Mouse (Mus musculus): Measurements from ENCODE around the gene Glis1. TPM values are rescaled to one million over a fixed set of nuclear protein-coding genes. Genes with fewer than 3 reads are reported as not detected.
A peak's percentile ranks its signal among the peaks of the same experiment; 100 is the strongest.

The Glis1 gene
- polyA plus RNA-seq (2015; fragmentation: Nextera tagmentation; extraction: Ambion mirVana), result 0.17 and 0.18 TPM in 2 replicates

- peak; percentile 61 for DNase-seq
- TF ChIP-seq CTCF (IDR thresholded peaks at IDR 0.05; ENCODE audit: low read depth) (no peak), EP300 (IDR thresholded peaks at IDR 0.05; ENCODE audit: low read depth) (no peak)
- Histone ChIP-seq H3K9ac (replicated peaks) (0 out of 2 replicates have a peak within 1 kb of the TSS, but pooled peaks have one; percentile 21), H3K4me3 (ENCODE audit: low read depth, low read length) (peak within 1 kb of the TSS; percentile 54), H3K27me3 (ENCODE audit: insufficient read depth, low read length) (peaks cover 58% of the 10 kb centered on the region), H3K27ac (ENCODE audit: low read depth) (no peak within 1 kb of the TSS), H3K36me3 (replicated peaks; ENCODE audit: insufficient read depth, low read length) (no peaks in the 10 kb centered on the region), H3K4me1 (ENCODE audit: insufficient read depth) (peaks cover 8% of the 10 kb centered on the region; the same call in 1 of the 2 replicates), H3K4me2 (ENCODE audit: low read depth, low read length) (peak within 1 kb of the TSS; percentile 85), H3K9me3 (ENCODE audit: low read length) (no peaks in the 10 kb centered on the region)
- peak; percentile 73 for ATAC-seq
- WGBS (ENCODE audit: insufficient replicate concordance), result 1% methylated on average over 77 of the region's 112 CpGs
Observed at GRCm38 (mm10) chr4:107434356-107435237, at the start of gene Glis1. Gene Glis1 (plus strand): TSS chr4:107434591.

- Histone ChIP-seq H3K9ac (replicated peaks) (no peak overlapping the region), H3K27me3 (ENCODE audit: insufficient read depth, low read length) (no peaks in the 10 kb centered on the region), H3K4me1 (ENCODE audit: insufficient read depth) (no peaks in the 10 kb centered on the region), H3K4me2 (ENCODE audit: low read depth, low read length) (no peak overlapping the region), H3K36me3 (replicated peaks; ENCODE audit: insufficient read depth, low read length) (peaks cover 66% of the 10 kb centered on the region), H3K4me3 (ENCODE audit: low read depth, low read length) (no peak overlapping the region), H3K9me3 (ENCODE audit: low read length) (no peaks in the 10 kb centered on the region), H3K27ac (ENCODE audit: low read depth) (no peak overlapping the region)
- no peak for ATAC-seq
- 94% methylated on average over 4 of the region's 4 CpGs for WGBS (ENCODE audit: insufficient replicate concordance)
- no peak for DNase-seq
- no peak for TF ChIP-seq EP300 (IDR thresholded peaks at IDR 0.05; ENCODE audit: low read depth)
- no peak for TF ChIP-seq CTCF (IDR thresholded peaks at IDR 0.05; ENCODE audit: low read depth)
Observed at GRCm38 (mm10) chr4:107387038-107387437, 47.4 kb upstream of the Glis1 start.

- Histone ChIP-seq H3K27me3 (ENCODE audit: insufficient read depth, low read length) (no peaks in the 10 kb centered on the region), H3K4me3 (ENCODE audit: low read depth, low read length) (no peak overlapping the region), H3K4me1 (ENCODE audit: insufficient read depth) (no peaks in the 10 kb centered on the region), H3K36me3 (replicated peaks; ENCODE audit: insufficient read depth, low read length) (peaks cover 65% of the 10 kb centered on the region), H3K9ac (replicated peaks) (no peak overlapping the region), H3K9me3 (ENCODE audit: low read length) (no peaks in the 10 kb centered on the region), H3K27ac (ENCODE audit: low read depth) (no peak overlapping the region), H3K4me2 (ENCODE audit: low read depth, low read length) (no peak overlapping the region)
- DNase-seq (no peak), ATAC-seq (no peak)
- 88% methylated on average over 8 of the region's 8 CpGs for WGBS (ENCODE audit: insufficient replicate concordance)
- no peak for TF ChIP-seq EP300 (IDR thresholded peaks at IDR 0.05; ENCODE audit: low read depth)
- TF ChIP-seq CTCF (IDR thresholded peaks at IDR 0.05; ENCODE audit: low read depth), result no peak
Observed at GRCm38 (mm10) chr4:107387465-107387864, 46.9 kb upstream of the Glis1 start.

GRCm38 (mm10) chr4:107388291-107388690 is 46.1 kb upstream of the Glis1 start:
- WGBS (ENCODE audit: insufficient replicate concordance), result 79% methylated on average over 2 of the region's 2 CpGs
- no peak overlapping the region for H3K4me3 ChIP-seq (ENCODE audit: low read depth, low read length)
- no peak overlapping the region for H3K4me2 ChIP-seq (ENCODE audit: low read depth, low read length)
- no peak overlapping the region for H3K27ac ChIP-seq (ENCODE audit: low read depth)
- H3K27me3 ChIP-seq (ENCODE audit: insufficient read depth, low read length), result no peaks in the 10 kb centered on the region
- H3K9ac ChIP-seq (replicated peaks), result no peak overlapping the region
- no peaks in the 10 kb centered on the region for H3K4me1 ChIP-seq (ENCODE audit: insufficient read depth)
- no peak for TF ChIP-seq CTCF (IDR thresholded peaks at IDR 0.05; ENCODE audit: low read depth)
- TF ChIP-seq EP300 (IDR thresholded peaks at IDR 0.05; ENCODE audit: low read depth), result no peak
- peak; percentile 80 for ATAC-seq
- no peaks in the 10 kb centered on the region for H3K9me3 ChIP-seq (ENCODE audit: low read length)
- peaks cover 59% of the 10 kb centered on the region for H3K36me3 ChIP-seq (replicated peaks; ENCODE audit: insufficient read depth, low read length)
- no peak for DNase-seq

- H3K4me2 ChIP-seq (ENCODE audit: low read depth, low read length), result no peak overlapping the region
Observed at GRCm38 (mm10) chr4:107389345-107389744, 45.0 kb upstream of the Glis1 start.

DNA sequence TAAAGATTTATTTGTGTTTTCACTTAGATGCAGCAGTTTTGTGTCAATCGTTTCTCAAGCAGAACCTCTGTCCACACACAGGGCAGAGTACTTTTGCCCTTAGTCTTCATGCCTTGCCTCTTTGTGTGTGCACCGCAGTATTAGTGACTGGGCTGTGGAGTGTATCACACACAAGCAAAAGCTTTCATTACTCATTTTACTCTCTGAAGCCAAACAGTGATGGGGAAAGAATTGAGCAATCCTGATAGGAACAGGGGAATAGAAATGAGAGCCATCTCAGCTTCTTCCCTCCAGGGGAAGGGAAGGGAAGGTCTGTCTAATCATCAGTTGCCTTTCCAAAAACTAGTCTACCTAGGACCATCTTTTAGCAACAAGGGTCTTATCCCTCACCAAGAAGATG is 40.6 kb upstream of the Glis1 start:
- ATAC-seq (no peak), DNase-seq (no peak)
- Histone ChIP-seq H3K4me1 (ENCODE audit: insufficient read depth) (no peaks in the 10 kb centered on the region), H3K9me3 (ENCODE audit: low read length) (no peaks in the 10 kb centered on the region), H3K4me3 (ENCODE audit: low read depth, low read length) (no peak overlapping the region), H3K27ac (ENCODE audit: low read depth) (no peak overlapping the region), H3K36me3 (replicated peaks; ENCODE audit: insufficient read depth, low read length) (peaks cover 44% of the 10 kb centered on the region), H3K9ac (replicated peaks) (no peak overlapping the region), H3K4me2 (ENCODE audit: low read depth, low read length) (no peak overlapping the region), H3K27me3 (ENCODE audit: insufficient read depth, low read length) (no peaks in the 10 kb centered on the region)
- TF ChIP-seq EP300 (IDR thresholded peaks at IDR 0.05; ENCODE audit: low read depth), result no peak
- TF ChIP-seq CTCF (IDR thresholded peaks at IDR 0.05; ENCODE audit: low read depth), result no peak
- 90% methylated on average over 2 of the region's 2 CpGs for WGBS (ENCODE audit: insufficient replicate concordance)

More at GRCm38 (mm10) chr4:107389345-107389744, 45.0 kb upstream of the Glis1 start:
- Histone ChIP-seq H3K27ac (ENCODE audit: low read depth) (no peak overlapping the region), H3K9me3 (ENCODE audit: low read length) (no peaks in the 10 kb centered on the region), H3K36me3 (replicated peaks; ENCODE audit: insufficient read depth, low read length) (peaks cover 60% of the 10 kb centered on the region), H3K9ac (replicated peaks) (no peak overlapping the region), H3K4me1 (ENCODE audit: insufficient read depth) (no peaks in the 10 kb centered on the region), H3K27me3 (ENCODE audit: insufficient read depth, low read length) (no peaks in the 10 kb centered on the region), H3K4me3 (ENCODE audit: low read depth, low read length) (no peak overlapping the region)
- TF ChIP-seq CTCF (IDR thresholded peaks at IDR 0.05; ENCODE audit: low read depth) (no peak), EP300 (IDR thresholded peaks at IDR 0.05; ENCODE audit: low read depth) (no peak)
- ATAC-seq (no peak), DNase-seq (no peak)
- 86% methylated on average over 3 of the region's 3 CpGs for WGBS (ENCODE audit: insufficient replicate concordance)
